Mouse (Mus musculus) liver, adult 2 months (tissue): ENCODE data around the gene Col23a1.

Source experiments
- CTCF ChIP-seq: fragments of 200-500 bp; IDR thresholded peaks from 2 replicates; pipeline ENCODE4 v1.5.1; 2011; ENCODE audit warnings: low read depth, low read length, control low read depth
- POLR2A ChIP-seq: fragments of 200-500 bp; IDR thresholded peaks from 2 replicates; pipeline ENCODE4 v1.6.1; 2011; ENCODE audit warnings: low read length, control low read depth; ENCODE audit not compliant: insufficient read depth; ENCODE audit errors: extremely low read depth

- TF ChIP-seq POLR2A (no peak), CTCF (no peak)
These were observed 233.5 kb downstream of the Col23a1 start for GRCm38 (mm10) chr11:51523215-51523614.
